Mouse (Mus musculus) E14TG2a.4 (cell line): ENCODE results near the gene Tns3.

ENCODE experiments used
- CTCF ChIP-seq: conservative IDR thresholded peaks from 2 replicates; pipeline ENCODE4 v1.5.1; 2014; ENCODE audit warnings: low read length
- POU5F1 ChIP-seq: IDR thresholded peaks from 2 replicates; pipeline ENCODE4 v1.6.1; 2014; ENCODE audit warnings: low read length, borderline replicate concordance

DNA sequence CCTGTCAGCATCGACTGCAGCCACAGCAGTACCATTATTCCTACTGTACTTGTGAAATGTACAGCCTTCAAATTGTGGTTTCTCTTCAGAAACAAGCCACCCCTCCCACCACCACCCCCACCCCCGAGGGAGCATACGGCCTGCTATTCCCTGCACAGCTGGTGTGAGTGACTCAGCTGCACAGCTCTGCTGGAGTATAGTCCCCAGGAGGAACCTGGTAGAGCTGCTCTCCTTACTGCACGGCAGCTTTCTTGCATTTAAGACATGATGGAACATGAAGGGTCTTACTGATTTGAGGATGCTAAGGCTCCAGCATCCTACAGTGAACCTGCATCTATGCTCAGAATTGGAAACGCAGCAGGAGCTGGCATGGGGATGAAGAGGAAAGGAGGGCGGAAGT is 176.1 kb downstream of the Tns3 start:
- no peak for TF ChIP-seq CTCF
- TF ChIP-seq POU5F1 = no peak
